Mouse (Mus musculus) C2C12 (cell line): ENCODE measurements around the gene Pcbp4. TPM values are rescaled to one million over a fixed set of nuclear protein-coding genes. Genes with fewer than 3 reads are reported as not detected.

ENCODE experiments used
- H3K27me3 ChIP-seq: one replicate; pipeline ENCODE4 v1.6.1; 2011; ENCODE audit not compliant: control insufficient read depth, insufficient read depth, insufficient read length
- H3K36me3 ChIP-seq: one replicate; pipeline ENCODE4 v1.6.1; 2011; ENCODE audit not compliant: control insufficient read depth, insufficient read depth
- H3K4me3 ChIP-seq: one replicate; pipeline ENCODE4 v1.5.1; 2011; ENCODE audit warnings: mild to moderate bottlenecking, control low read depth; ENCODE audit not compliant: poor library complexity, insufficient read depth, severe bottlenecking
- H3K79me2 ChIP-seq: one replicate; pipeline ENCODE4 v1.6.1; 2011; ENCODE audit not compliant: control insufficient read depth, insufficient read depth
- H3K79me3 ChIP-seq: one replicate; pipeline ENCODE4 v1.6.1; 2011; ENCODE audit warnings: low read depth, control low read depth
- H3ac ChIP-seq: one replicate; pipeline ENCODE3; 2011; ENCODE audit warnings: low read depth; ENCODE audit not compliant: control insufficient read depth, insufficient read length
- CEBPB ChIP-seq: IDR thresholded peaks from one replicate; pipeline ENCODE4 v1.6.1; 2011; ENCODE audit warnings: low read depth, mild to moderate bottlenecking, control low read depth, moderate library complexity
- CTCF ChIP-seq: IDR thresholded peaks from one replicate; pipeline ENCODE4 v1.5.1; 2011; ENCODE audit not compliant: control insufficient read depth, insufficient read depth, insufficient read length
- FOSL1 ChIP-seq: IDR thresholded peaks from one replicate; pipeline ENCODE4 v1.8.0; 2011; ENCODE audit warnings: mild to moderate bottlenecking, low read length; ENCODE audit not compliant: poor library complexity, insufficient read depth, severe bottlenecking
- MAX ChIP-seq: IDR thresholded peaks from one replicate; pipeline ENCODE4 v1.6.1; 2011; ENCODE audit warnings: mild to moderate bottlenecking, control low read depth
- MYOD1 ChIP-seq: IDR thresholded peaks from one replicate; pipeline ENCODE4 v1.6.1; 2011; ENCODE audit warnings: low read depth; ENCODE audit not compliant: control insufficient read depth, insufficient read length
- MYOG ChIP-seq: IDR thresholded peaks from one replicate; pipeline ENCODE4 v1.6.1; 2011; ENCODE audit not compliant: control insufficient read depth, insufficient read length; ENCODE audit errors: extremely low read depth
- USF1 ChIP-seq: IDR thresholded peaks from one replicate; pipeline ENCODE4 v1.6.1; 2011; ENCODE audit warnings: low read depth, mild to moderate bottlenecking, control low read depth, moderate library complexity
- polyA plus RNA-seq: library from polyadenylated mRNA; unstranded; fragments of >200 nt; fragmentation: generic; extraction: Trizol; gene quantifications from one replicate; pipeline ENCODE4 v1.2.1, GENCODE M21; 2012; ENCODE audit warnings: missing spikeins

The Pcbp4 gene
- polyA plus RNA-seq, 1 experiment, result 294 TPM

DNA sequence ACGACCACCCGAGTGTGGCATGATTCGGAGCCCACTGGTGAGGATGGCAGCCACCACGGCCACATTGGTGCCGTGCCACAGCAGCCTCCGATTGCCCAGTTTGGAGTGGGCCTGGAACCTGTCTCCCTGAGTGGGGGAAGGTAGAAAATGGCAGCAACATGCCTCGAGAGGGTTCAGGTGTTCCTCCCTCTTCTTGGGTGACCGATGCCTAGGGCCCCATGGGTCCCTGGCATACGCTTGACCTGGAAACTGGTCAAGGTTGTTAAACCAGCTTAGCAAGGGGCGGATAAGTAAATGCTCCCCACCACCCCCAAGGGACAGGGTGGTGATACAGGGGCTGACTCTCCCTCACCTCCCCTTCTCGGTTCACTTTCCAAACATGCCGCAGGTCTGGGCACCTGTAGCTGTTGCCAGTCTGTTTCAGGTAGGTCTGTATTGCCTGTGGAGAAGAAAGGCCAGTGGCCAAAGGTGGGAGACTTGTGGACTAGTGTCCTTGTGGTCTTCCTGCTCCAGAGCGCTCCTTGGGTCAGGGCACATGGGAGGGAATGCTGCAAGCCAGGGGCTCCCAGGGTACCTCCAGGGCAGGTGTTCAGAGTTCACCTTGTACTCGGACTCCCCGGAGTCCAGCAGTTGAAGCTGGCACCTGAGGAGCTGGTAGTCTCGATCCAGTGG, 20.1 kb downstream of the Pcbp4 start:
- Histone ChIP-seq H3K79me3 (peaks cover 9% of the 10 kb centered on the region), H3K36me3 (peaks cover 5% of the 10 kb centered on the region), H3K27me3 (no peaks in the 10 kb centered on the region), H3K79me2 (peaks cover 31% of the 10 kb centered on the region), H3ac (no peak overlapping the region), H3K4me3 (no peak overlapping the region)
- TF ChIP-seq MYOD1, result no peak
- TF ChIP-seq MYOG, result no peak
- TF ChIP-seq FOSL1, result no peak
- no peak for TF ChIP-seq CEBPB
- no peak for TF ChIP-seq CTCF
- no peak for TF ChIP-seq MAX
- no peak for TF ChIP-seq USF1

DNA sequence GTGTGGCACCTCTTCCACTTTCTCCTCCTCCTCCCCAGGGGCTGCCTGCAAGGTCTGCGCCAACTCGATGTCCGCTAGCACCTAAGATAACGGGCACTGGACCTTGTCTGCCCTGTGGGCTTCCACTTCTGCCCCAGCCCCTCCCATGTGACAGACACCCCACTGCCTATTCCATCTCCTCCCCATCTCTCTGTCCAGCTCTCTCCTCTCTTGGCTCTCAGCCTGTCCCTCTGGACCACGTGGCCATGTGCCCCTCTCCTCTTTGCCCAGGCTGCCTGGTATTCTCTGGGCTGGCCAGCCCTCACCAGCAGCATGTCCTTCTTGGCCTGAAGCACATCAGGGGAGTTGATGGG, 20.6 kb downstream of the Pcbp4 start:
- Histone ChIP-seq H3ac (no peak overlapping the region), H3K27me3 (no peaks in the 10 kb centered on the region), H3K79me3 (peaks cover 12% of the 10 kb centered on the region), H3K4me3 (no peak overlapping the region), H3K36me3 (peaks cover 5% of the 10 kb centered on the region), H3K79me2 (peaks cover 36% of the 10 kb centered on the region)
- TF ChIP-seq MYOG (no peak), MYOD1 (no peak), USF1 (no peak), CTCF (no peak), CEBPB (no peak), FOSL1 (no peak), MAX (no peak)

DNA sequence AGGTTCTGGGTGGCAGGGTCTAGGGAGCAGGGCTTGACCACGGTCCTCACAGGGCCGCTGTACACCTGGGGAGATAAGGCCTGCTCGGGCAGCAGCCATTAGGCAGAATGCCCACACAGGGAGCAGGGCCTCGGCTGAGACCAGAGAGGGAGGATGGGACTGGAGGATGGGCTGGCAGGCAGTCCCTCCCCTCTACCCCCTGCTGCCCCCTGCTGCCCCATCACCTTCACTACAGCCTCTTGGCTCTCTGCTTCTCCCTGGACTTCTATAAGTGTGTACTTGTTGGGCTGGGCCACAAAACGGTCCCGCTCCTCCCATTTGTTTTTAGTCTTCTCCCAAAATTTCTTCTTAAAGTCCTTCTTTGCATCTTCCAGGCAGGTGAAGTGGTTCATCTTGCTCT, 21.4 kb downstream of the Pcbp4 start:
- Histone ChIP-seq H3K36me3 (peaks cover 5% of the 10 kb centered on the region), H3K4me3 (no peak overlapping the region), H3K27me3 (no peaks in the 10 kb centered on the region), H3ac (peak overlapping the region; percentile 21), H3K79me3 (peaks cover 16% of the 10 kb centered on the region), H3K79me2 (peaks cover 42% of the 10 kb centered on the region)
- TF ChIP-seq CTCF (peak; percentile 77), MYOD1 (no peak)

DNA sequence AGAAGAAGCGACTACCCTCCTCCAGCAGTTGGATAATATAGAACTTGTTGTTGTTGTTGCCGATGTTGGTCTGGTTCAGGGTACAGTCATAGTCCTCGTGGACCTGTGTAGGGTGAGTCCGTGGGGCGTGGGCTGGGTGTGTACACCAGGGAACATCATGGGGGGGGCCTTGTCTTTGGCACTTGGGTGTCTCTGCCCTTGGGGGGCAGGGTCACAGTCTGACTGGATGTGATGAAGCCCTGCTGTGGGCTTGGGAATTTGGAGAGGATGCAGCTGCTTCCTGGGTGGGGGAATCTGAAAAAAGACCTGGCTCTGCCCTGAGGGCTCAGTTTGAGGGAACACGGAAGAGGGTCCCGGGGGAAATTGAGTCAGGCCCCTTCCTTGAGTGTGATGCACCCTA, 22.0 kb downstream of the Pcbp4 start:
- Histone ChIP-seq H3ac (peak overlapping the region; percentile 19), H3K79me2 (peaks cover 48% of the 10 kb centered on the region), H3K27me3 (no peaks in the 10 kb centered on the region), H3K36me3 (peaks cover 5% of the 10 kb centered on the region), H3K4me3 (peak overlapping the region; percentile 61), H3K79me3 (peaks cover 18% of the 10 kb centered on the region)
- TF ChIP-seq MAX, result no peak
- no peak for TF ChIP-seq CEBPB
- TF ChIP-seq MYOG, result no peak
- TF ChIP-seq FOSL1, result no peak
- TF ChIP-seq CTCF, result no peak
- no peak for TF ChIP-seq USF1

DNA sequence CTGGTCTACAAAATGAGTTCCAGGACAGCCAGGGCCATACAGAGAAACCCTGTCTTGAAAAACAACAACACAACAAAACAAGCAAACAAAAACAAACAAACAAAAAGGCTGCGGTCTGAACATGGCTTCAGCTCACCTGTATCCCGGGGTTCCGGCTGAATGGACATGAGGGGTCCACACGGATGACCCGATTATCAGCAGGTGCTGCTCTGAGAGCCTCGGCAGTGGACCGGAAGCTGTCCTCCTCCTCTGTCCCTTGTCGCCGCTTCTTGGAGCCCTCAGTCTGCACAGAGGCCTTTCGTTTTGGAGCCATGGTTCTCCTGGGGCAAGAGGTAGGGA, 22.5 kb downstream of the Pcbp4 start, which contains the start of gene Rrp9:
Rrp9 (plus strand) TSS at position 301 of the 339 bp plus-strand sequence.
- TF ChIP-seq USF1, result no peak
- no peak for TF ChIP-seq MAX
- TF ChIP-seq MYOD1, result no peak
- no peak for TF ChIP-seq CTCF
- TF ChIP-seq CEBPB, result no peak
- no peak for TF ChIP-seq MYOG
- no peak for TF ChIP-seq FOSL1
- H3K27me3 ChIP-seq, result no peaks in the 10 kb centered on the region
- peak within 1 kb of the TSS; percentile 53 for H3ac ChIP-seq
- H3K36me3 ChIP-seq, result peaks cover 5% of the 10 kb centered on the region
- peaks cover 53% of the 10 kb centered on the region for H3K79me2 ChIP-seq
- peaks cover 18% of the 10 kb centered on the region for H3K79me3 ChIP-seq
- peak within 1 kb of the TSS; percentile 61 for H3K4me3 ChIP-seq

DNA sequence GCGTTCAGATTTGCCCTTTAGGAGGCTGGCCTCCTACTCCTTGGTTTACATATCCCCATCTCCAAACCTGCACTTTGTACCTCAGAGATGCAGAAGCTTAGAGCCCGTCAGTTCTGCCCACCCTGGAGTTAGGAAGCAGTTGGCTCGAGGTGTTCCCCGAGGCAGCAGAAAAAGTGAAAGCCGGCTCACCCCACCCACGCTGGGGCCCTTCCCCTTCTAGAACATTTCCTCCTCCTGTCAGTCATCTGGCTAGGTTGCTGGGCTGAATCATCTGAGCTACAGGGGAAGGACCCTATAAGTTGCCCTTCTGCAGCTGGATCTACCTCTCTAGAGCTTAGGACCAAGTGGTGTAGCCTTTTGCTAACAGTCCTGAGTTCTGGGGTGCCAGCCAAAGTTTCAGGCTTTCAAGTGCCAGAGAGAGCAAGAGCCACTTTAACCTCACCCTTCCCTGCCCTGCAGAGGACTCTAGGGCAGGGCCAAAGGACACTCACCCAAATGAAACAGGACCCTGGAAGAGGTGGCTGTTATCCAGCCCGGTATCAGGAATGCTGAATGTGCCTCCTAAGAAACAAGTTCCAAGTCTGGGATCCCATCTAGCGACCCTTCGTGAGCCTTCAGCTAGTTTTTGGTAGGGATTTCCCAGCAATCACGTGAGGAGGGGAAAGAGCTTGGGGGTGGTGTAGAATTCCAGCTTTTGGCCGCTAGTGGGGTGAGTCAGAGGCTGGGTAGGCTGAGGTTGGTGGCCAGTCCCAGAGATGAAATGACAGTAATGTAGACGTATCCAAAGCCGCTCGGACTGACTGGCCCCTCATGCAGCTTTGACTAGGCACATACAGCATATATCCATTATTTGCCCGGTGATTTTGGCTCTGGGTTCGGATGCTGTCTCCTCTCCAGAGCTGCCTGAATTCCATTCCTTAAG, 23.2 kb downstream of the Pcbp4 start:
- TF ChIP-seq USF1 (peak; percentile 98), CEBPB (no peak)
- peaks cover 5% of the 10 kb centered on the region for H3K36me3 ChIP-seq
- peaks cover 53% of the 10 kb centered on the region for H3K79me2 ChIP-seq
- no peaks in the 10 kb centered on the region for H3K27me3 ChIP-seq
- H3ac ChIP-seq, result peak overlapping the region; percentile 53
- H3K4me3 ChIP-seq, result peak overlapping the region; percentile 61
- H3K79me3 ChIP-seq, result peaks cover 18% of the 10 kb centered on the region
